Mouse (Mus musculus): ENCODE data around the gene Gm10309. TPM values are rescaled to one million over a fixed set of nuclear protein-coding genes. Genes with fewer than 3 reads are reported as not detected.

The Gm10309 gene
- total and polyA plus RNA-seq, 2 experiments from 2014 or later, result 0.12 TPM; not detected in 1

- ATAC-seq (ENCODE audit: insufficient read depth, low read depth) (no peak), DNase-seq (ENCODE audit: low spot score) (no peak)
- no peak overlapping the region for H3K9ac ChIP-seq (replicated peaks; ENCODE audit: low read depth, low read length)
- no peaks in the 10 kb centered on the region for H3K36me3 ChIP-seq (replicated peaks; ENCODE audit: control insufficient read depth, insufficient read depth, low read length)
- H3K4me3 ChIP-seq (ENCODE audit: low read depth, low read length), result no peak overlapping the region
- H3K9me3 ChIP-seq (replicated peaks; ENCODE audit: control insufficient read depth, low read length), result no peaks in the 10 kb centered on the region
- peaks cover 27% of the 10 kb centered on the region for H3K4me1 ChIP-seq (ENCODE audit: control insufficient read depth, insufficient read depth)
- H3K27me3 ChIP-seq (ENCODE audit: control insufficient read depth, insufficient read depth, low read length), result no peaks in the 10 kb centered on the region
- no peak overlapping the region for H3K4me2 ChIP-seq (ENCODE audit: low read depth, low read length)
- TF ChIP-seq CTCF (IDR thresholded peaks at IDR 0.05; ENCODE audit: low read depth) (no peak), EP300 (IDR thresholded peaks at IDR 0.05; ENCODE audit: low read depth) (no peak)
- H3K27ac ChIP-seq (ENCODE audit: low read depth), result 0 out of 2 replicates have a peak overlapping the region, but pooled peaks have one; percentile 18
- WGBS, result 57% methylated on average over 4 of the region's 4 CpGs
Observed at GRCm38 (mm10) chr17:86529411-86529810, 24.4 kb upstream of the Gm10309 start.

DNA sequence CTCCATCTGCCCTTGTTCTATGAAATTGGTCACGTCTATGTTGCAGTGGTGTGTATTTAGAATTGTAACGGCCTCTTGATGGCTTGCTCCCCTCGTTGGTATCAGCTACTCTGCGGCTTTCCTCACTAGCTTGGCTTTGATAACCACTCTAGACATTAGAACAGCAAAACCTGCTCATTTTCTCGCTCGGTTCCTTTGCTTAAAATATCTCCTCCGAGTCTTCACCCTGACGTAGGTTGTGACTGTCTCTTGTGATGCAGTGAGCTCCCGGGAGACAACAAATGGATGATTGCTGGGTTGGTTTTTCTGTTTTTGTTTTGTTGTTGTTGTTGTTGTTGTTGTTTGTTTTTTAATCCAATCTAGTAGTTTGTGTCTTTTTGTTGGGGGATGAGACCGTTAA is 24.0 kb upstream of the Gm10309 start:
- Histone ChIP-seq H3K9me3 (replicated peaks; ENCODE audit: control insufficient read depth, low read length) (no peaks in the 10 kb centered on the region), H3K4me1 (ENCODE audit: control insufficient read depth, insufficient read depth) (peaks cover 27% of the 10 kb centered on the region), H3K27me3 (ENCODE audit: control insufficient read depth, insufficient read depth, low read length) (no peaks in the 10 kb centered on the region), H3K27ac (ENCODE audit: low read depth) (0 out of 2 replicates have a peak overlapping the region, but pooled peaks have one; percentile 37), H3K4me3 (ENCODE audit: low read depth, low read length) (no peak overlapping the region), H3K36me3 (replicated peaks; ENCODE audit: control insufficient read depth, insufficient read depth, low read length) (no peaks in the 10 kb centered on the region), H3K9ac (replicated peaks; ENCODE audit: low read depth, low read length) (no peak overlapping the region), H3K4me2 (ENCODE audit: low read depth, low read length) (no peak overlapping the region)
- ATAC-seq (ENCODE audit: insufficient read depth, low read depth) (no peak), DNase-seq (ENCODE audit: low spot score) (no peak)
- whole genome bisulfite sequencing, result 57% methylated on average over 10 of the region's 10 CpGs
- TF ChIP-seq CTCF (IDR thresholded peaks at IDR 0.05; ENCODE audit: low read depth) (no peak), EP300 (IDR thresholded peaks at IDR 0.05; ENCODE audit: low read depth) (no peak)

DNA sequence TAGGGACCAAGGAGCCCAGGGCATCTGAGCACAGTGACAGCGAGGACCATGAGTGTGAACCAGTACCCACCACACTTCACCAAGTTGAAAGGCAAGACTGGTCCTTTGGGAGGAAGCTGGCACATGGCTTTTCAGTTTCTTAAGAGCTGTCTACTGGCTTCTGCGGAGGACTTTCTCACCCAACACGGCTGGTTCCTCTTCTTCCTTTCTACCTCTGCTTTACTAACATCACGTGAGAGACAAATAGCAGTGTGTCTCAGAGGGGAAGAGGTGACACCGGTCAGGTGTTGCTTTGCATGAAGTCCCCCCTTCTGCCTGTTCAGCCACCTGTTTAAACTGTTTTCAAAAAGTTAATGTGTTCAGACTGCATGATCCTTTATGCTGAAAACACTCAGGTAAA is 22.3 kb upstream of the Gm10309 start:
- TF ChIP-seq EP300 (IDR thresholded peaks at IDR 0.05; ENCODE audit: low read depth) (no peak), CTCF (IDR thresholded peaks at IDR 0.05; ENCODE audit: low read depth) (no peak)
- Histone ChIP-seq H3K9ac (replicated peaks; ENCODE audit: low read depth, low read length) (no peak overlapping the region), H3K4me2 (ENCODE audit: low read depth, low read length) (no peak overlapping the region), H3K4me3 (ENCODE audit: low read depth, low read length) (no peak overlapping the region), H3K9me3 (replicated peaks; ENCODE audit: control insufficient read depth, low read length) (no peaks in the 10 kb centered on the region), H3K27ac (ENCODE audit: low read depth) (no peak overlapping the region), H3K27me3 (ENCODE audit: control insufficient read depth, insufficient read depth, low read length) (no peaks in the 10 kb centered on the region), H3K4me1 (ENCODE audit: control insufficient read depth, insufficient read depth) (peaks cover 12% of the 10 kb centered on the region), H3K36me3 (replicated peaks; ENCODE audit: control insufficient read depth, insufficient read depth, low read length) (no peaks in the 10 kb centered on the region)
- 91% methylated on average over 5 of the region's 5 CpGs for WGBS
- ATAC-seq (ENCODE audit: insufficient read depth, low read depth), result no peak
- no peak for DNase-seq (ENCODE audit: low spot score)

DNA sequence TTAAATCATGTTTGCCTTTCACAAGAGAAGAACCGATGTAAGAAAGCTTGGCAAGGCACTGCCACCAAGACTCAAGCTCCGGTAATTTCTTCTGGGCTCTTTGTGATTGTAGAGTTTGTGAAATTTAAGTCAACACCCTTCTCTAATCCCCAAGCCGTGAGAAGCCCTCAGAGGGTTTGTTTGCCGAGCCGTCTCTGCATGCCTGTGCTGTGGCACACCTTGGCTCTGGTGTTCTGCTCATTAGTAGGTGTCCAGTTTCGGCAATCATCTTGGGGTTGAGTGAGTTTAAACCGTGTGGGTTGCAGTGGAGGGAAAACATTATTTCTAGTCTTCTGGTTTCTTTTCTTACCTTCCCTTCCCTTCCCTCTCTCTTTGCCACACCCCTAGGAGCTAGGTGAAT is 21.0 kb upstream of the Gm10309 start:
- Histone ChIP-seq H3K4me3 (ENCODE audit: low read depth, low read length) (no peak overlapping the region), H3K9me3 (replicated peaks; ENCODE audit: control insufficient read depth, low read length) (no peaks in the 10 kb centered on the region), H3K4me2 (ENCODE audit: low read depth, low read length) (no peak overlapping the region), H3K9ac (replicated peaks; ENCODE audit: low read depth, low read length) (no peak overlapping the region), H3K27me3 (ENCODE audit: control insufficient read depth, insufficient read depth, low read length) (no peaks in the 10 kb centered on the region), H3K36me3 (replicated peaks; ENCODE audit: control insufficient read depth, insufficient read depth, low read length) (no peaks in the 10 kb centered on the region), H3K27ac (ENCODE audit: low read depth) (no peak overlapping the region), H3K4me1 (ENCODE audit: control insufficient read depth, insufficient read depth) (peaks cover 12% of the 10 kb centered on the region)
- ATAC-seq (ENCODE audit: insufficient read depth, low read depth), result no peak
- no peak for DNase-seq (ENCODE audit: low spot score)
- TF ChIP-seq EP300 (IDR thresholded peaks at IDR 0.05; ENCODE audit: low read depth) (no peak), CTCF (IDR thresholded peaks at IDR 0.05; ENCODE audit: low read depth) (no peak)
- 92% methylated on average over 7 of the region's 7 CpGs for WGBS

GRCm38 (mm10) chr17:86525075-86525474 is 20.0 kb upstream of the Gm10309 start:
- ATAC-seq (ENCODE audit: insufficient read depth, low read depth) (no peak), DNase-seq (ENCODE audit: low spot score) (no peak)
- WGBS, result 74% methylated on average over 2 of the region's 2 CpGs
- Histone ChIP-seq H3K36me3 (replicated peaks; ENCODE audit: control insufficient read depth, insufficient read depth, low read length) (no peaks in the 10 kb centered on the region), H3K9ac (replicated peaks; ENCODE audit: low read depth, low read length) (no peak overlapping the region), H3K4me2 (ENCODE audit: low read depth, low read length) (no peak overlapping the region), H3K27ac (ENCODE audit: low read depth) (no peak overlapping the region), H3K9me3 (replicated peaks; ENCODE audit: control insufficient read depth, low read length) (no peaks in the 10 kb centered on the region), H3K4me1 (ENCODE audit: control insufficient read depth, insufficient read depth) (peaks cover 12% of the 10 kb centered on the region), H3K27me3 (ENCODE audit: control insufficient read depth, insufficient read depth, low read length) (no peaks in the 10 kb centered on the region), H3K4me3 (ENCODE audit: low read depth, low read length) (no peak overlapping the region)
- no peak for TF ChIP-seq EP300 (IDR thresholded peaks at IDR 0.05; ENCODE audit: low read depth)
- TF ChIP-seq CTCF (IDR thresholded peaks at IDR 0.05; ENCODE audit: low read depth), result no peak

DNA sequence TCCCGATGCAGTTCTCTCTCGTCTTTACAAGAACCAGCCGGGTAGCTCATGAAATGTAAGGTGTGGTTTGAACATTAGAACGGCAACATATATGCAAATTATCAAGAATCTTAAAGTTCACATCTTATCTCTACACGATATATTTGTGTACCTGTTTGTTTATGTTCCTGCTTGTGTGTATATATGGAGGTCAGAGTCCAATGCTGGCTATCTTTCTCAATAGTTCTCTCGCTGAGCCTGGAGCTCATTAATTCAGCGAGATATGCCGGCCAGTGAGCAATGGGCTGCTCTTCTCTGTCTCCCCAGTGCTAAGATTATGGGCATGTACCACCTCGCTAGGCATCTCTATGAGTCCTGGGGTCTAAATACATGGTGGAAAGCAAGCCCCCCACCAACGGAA is 18.8 kb upstream of the Gm10309 start:
- no peak overlapping the region for H3K4me3 ChIP-seq (ENCODE audit: low read depth, low read length)
- no peak overlapping the region for H3K27ac ChIP-seq (ENCODE audit: low read depth)
- H3K9me3 ChIP-seq (replicated peaks; ENCODE audit: control insufficient read depth, low read length), result no peaks in the 10 kb centered on the region
- H3K36me3 ChIP-seq (replicated peaks; ENCODE audit: control insufficient read depth, insufficient read depth, low read length), result no peaks in the 10 kb centered on the region
- peaks cover 1% of the 10 kb centered on the region for H3K4me1 ChIP-seq (ENCODE audit: control insufficient read depth, insufficient read depth)
- DNase-seq (ENCODE audit: low spot score) (no peak), ATAC-seq (ENCODE audit: insufficient read depth, low read depth) (no peak)
- WGBS, result 93% methylated on average over 10 of the region's 10 CpGs
- no peaks in the 10 kb centered on the region for H3K27me3 ChIP-seq (ENCODE audit: control insufficient read depth, insufficient read depth, low read length)
- no peak overlapping the region for H3K9ac ChIP-seq (replicated peaks; ENCODE audit: low read depth, low read length)
- no peak overlapping the region for H3K4me2 ChIP-seq (ENCODE audit: low read depth, low read length)
- no peak for TF ChIP-seq EP300 (IDR thresholded peaks at IDR 0.05; ENCODE audit: low read depth)
- TF ChIP-seq CTCF (IDR thresholded peaks at IDR 0.05; ENCODE audit: low read depth), result no peak
